Mouse (Mus musculus) heart, embryonic 12.5 days (tissue): ENCODE data around the gene Zfp277. TPM values are rescaled to one million over a fixed set of nuclear protein-coding genes. Genes with fewer than 3 reads are reported as not detected.

Source experiments
- ATAC-seq: fragments of 200-750 bp; cut with Nextera tagmentation; 2 replicates; pipeline ENCODE4 v1.8.0; 2017; ENCODE audit warnings: moderate TSS enrichment, moderate library complexity; ENCODE audit not compliant: insufficient number of reproducible peaks, low FRiP score
- H3K27ac ChIP-seq: fragments of 300-500 bp; sonication (generic); 2 replicates; pipeline ENCODE4 v1.5.1; 2016; ENCODE audit warnings: mild to moderate bottlenecking, moderate library complexity; ENCODE audit not compliant: poor library complexity, severe bottlenecking
- H3K27me3 ChIP-seq: fragments of 300-500 bp; sonication (generic); replicated peaks from 2 replicates; pipeline ENCODE4 v1.6.1; 2016; ENCODE audit warnings: mild to moderate bottlenecking, moderate library complexity
- H3K36me3 ChIP-seq: fragments of 300-500 bp; sonication (generic); 2 replicates; pipeline ENCODE4 v1.6.1; 2016; ENCODE audit warnings: mild to moderate bottlenecking, moderate library complexity
- H3K4me1 ChIP-seq: fragments of 300-500 bp; sonication (generic); replicated peaks from 2 replicates; pipeline ENCODE4 v1.6.1; 2016; ENCODE audit warnings: mild to moderate bottlenecking
- H3K4me2 ChIP-seq: fragments of 300-500 bp; sonication (generic); 2 replicates; pipeline ENCODE4 v1.6.1; 2016; ENCODE audit warnings: mild to moderate bottlenecking, moderate library complexity
- H3K4me3 ChIP-seq: fragments of 300-500 bp; sonication (generic); 2 replicates; pipeline ENCODE4 v1.5.1; 2016; ENCODE audit warnings: mild to moderate bottlenecking
- H3K9ac ChIP-seq: fragments of 300-500 bp; sonication (generic); 2 replicates; pipeline ENCODE4 v1.6.1; 2016; ENCODE audit warnings: mild to moderate bottlenecking, moderate library complexity
- H3K9me3 ChIP-seq: fragments of 300-500 bp; sonication (generic); replicated peaks from 2 replicates; pipeline ENCODE4 v1.6.1; 2016; ENCODE audit warnings: mild to moderate bottlenecking, moderate library complexity
- WGBS: fragments of 180-500 bp; shearing (Covaris S2); methylation state at CpG from one replicate; pipeline ENCODE4 v1.1.7; 2016; 5-methylcytosine and 5-hydroxymethylcytosine counted together
- polyA plus RNA-seq: library from polyadenylated mRNA; unstranded; fragments of >200 nt; fragmentation: Nextera tagmentation; extraction: Ambion mirVana; gene quantifications from 2 replicates; pipeline ENCODE4 v1.2.1, GENCODE M21; 2016

Gene Zfp277
- polyA plus RNA-seq, 1 experiment from 2014 or later, result 25.6 TPM

DNA sequence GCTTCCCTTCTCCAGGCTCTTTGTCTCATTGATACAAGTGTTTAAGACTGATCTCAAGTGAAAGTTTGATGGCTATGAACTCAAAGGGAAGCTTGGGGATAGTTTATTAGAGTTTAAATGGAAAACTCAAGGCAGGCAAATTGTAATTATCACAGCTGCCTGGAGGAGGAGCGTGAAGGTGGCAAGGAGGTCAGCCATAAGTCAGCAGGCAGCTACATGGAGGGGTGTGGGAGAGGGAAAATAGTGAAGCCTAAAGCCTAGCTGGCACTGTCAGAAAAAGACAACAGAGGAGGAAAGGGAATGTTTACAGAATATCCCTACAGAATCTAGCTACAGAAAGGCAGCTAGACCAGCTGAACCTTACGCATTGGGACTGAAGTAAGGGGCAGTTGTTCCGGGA, 52.8 kb downstream of the Zfp277 start:
- no peak overlapping the region for H3K4me3 ChIP-seq
- H3K27ac ChIP-seq, result no peak overlapping the region
- no peak for ATAC-seq
- peaks cover 4% of the 10 kb centered on the region; the same call in 1 of the 2 replicates for H3K4me1 ChIP-seq
- H3K27me3 ChIP-seq, result no peaks in the 10 kb centered on the region
- peaks cover 3% of the 10 kb centered on the region; the same call in 1 of the 2 replicates for H3K36me3 ChIP-seq
- no peak overlapping the region for H3K9ac ChIP-seq
- 79% methylated on average over 3 of the region's 3 CpGs for WGBS
- H3K4me2 ChIP-seq, result no peak overlapping the region
- H3K9me3 ChIP-seq, result 0 out of 2 replicates have a peak, but pooled peaks cover 2% of the 10 kb centered on the region

DNA sequence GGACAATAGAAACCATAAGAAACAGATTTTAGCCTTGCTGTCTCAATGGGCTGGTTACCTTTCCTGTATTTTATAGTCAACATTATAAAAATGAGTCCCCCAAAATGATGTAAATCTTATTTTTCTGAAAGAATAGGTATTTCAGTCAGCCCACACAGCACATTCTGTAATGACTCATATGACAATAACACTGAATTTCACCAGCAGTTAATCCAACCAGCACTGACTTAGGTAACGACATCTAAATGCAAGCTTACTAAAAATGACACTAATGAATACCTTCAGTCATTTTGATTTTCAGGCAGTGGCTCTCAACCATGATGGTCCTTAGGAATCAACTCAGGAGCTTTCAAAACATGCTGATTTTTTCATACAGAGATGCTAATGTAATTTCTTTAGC, 54.4 kb downstream of the Zfp277 start:
- no peak overlapping the region for H3K4me3 ChIP-seq
- no peak overlapping the region for H3K9ac ChIP-seq
- H3K9me3 ChIP-seq, result no peaks in the 10 kb centered on the region
- WGBS, result 91% methylated on average over 1 of the region's 1 CpGs
- ATAC-seq, result no peak
- no peaks in the 10 kb centered on the region for H3K36me3 ChIP-seq
- H3K4me1 ChIP-seq, result peaks cover 4% of the 10 kb centered on the region
- H3K27me3 ChIP-seq, result no peaks in the 10 kb centered on the region
- no peak overlapping the region for H3K27ac ChIP-seq
- no peak overlapping the region for H3K4me2 ChIP-seq

DNA sequence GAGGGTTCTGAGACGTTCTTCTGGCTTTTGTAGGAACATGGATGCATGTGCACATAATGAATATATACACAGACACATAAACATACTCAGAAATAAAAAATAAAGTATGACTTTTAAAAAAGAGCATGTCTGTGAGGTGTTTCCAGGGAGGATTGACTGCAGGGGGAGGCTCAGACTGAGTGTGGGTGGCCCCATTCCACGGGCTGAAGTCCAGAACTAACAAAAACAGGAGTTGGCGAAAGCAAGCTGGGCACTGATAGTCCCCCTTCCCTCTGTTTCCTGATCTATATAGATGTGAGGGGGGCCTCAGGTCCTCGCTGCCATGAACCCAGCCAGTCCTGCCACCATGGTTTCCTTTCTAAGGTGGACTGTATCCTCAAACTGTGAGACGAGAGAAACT, 57.9 kb downstream of the Zfp277 start:
- 67% methylated on average over 5 of the region's 5 CpGs for WGBS
- Histone ChIP-seq H3K4me1 (peaks cover 7% of the 10 kb centered on the region), H3K27me3 (no peaks in the 10 kb centered on the region), H3K27ac (no peak overlapping the region), H3K4me2 (no peak overlapping the region), H3K36me3 (no peaks in the 10 kb centered on the region), H3K9ac (no peak overlapping the region), H3K9me3 (no peaks in the 10 kb centered on the region), H3K4me3 (no peak overlapping the region)
- ATAC-seq, result no peak

DNA sequence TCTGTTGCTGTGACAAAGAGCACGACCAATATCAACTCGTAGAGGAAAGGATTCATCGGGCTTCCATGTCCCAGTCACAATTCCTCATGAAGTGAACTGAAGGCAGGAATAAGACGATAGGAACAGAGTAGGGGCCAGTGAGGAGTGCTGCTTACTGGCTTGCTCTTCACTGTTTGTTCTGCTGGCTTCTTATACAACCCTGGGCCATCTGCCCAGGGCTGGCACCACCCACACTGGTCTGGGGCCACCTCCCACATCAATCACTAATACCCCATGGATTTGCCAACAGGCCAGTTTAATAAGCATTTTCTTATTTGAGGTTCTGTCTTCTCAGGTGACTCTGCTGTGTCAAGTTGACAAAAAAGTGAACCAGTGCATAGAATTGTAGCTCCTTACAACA, 60.4 kb downstream of the Zfp277 start:
- Histone ChIP-seq H3K9me3 (no peaks in the 10 kb centered on the region), H3K9ac (no peak overlapping the region), H3K36me3 (no peaks in the 10 kb centered on the region), H3K4me1 (peaks cover 7% of the 10 kb centered on the region), H3K27ac (no peak overlapping the region), H3K27me3 (no peaks in the 10 kb centered on the region), H3K4me2 (no peak overlapping the region), H3K4me3 (no peak overlapping the region)
- ATAC-seq, result no peak
- WGBS, result 92% methylated on average over 4 of the region's 4 CpGs

DNA sequence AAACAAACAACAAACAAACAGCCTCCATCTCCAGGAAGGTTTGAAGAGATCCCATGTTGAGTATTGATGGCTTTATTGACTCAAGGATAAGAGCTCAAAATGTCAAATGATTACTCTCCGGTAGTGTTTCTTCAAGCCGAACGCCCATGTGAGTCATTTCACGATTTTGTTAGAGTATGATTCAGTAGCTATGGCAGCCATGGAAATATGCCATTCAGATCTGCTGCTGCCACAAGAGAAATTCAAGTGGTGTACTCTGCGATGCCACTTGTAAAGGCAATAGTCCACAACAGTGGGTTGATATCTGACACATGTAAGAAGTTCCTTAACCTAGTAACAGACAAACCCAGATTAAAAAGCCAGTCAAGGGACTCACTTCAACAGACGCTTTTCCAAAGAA, 62.0 kb downstream of the Zfp277 start:
- Histone ChIP-seq H3K27ac (no peak overlapping the region), H3K4me2 (no peak overlapping the region), H3K36me3 (no peaks in the 10 kb centered on the region), H3K9me3 (no peaks in the 10 kb centered on the region), H3K4me3 (no peak overlapping the region), H3K27me3 (no peaks in the 10 kb centered on the region), H3K9ac (no peak overlapping the region), H3K4me1 (peaks cover 14% of the 10 kb centered on the region)
- no peak for ATAC-seq
- 63% methylated on average over 6 of the region's 6 CpGs for WGBS

DNA sequence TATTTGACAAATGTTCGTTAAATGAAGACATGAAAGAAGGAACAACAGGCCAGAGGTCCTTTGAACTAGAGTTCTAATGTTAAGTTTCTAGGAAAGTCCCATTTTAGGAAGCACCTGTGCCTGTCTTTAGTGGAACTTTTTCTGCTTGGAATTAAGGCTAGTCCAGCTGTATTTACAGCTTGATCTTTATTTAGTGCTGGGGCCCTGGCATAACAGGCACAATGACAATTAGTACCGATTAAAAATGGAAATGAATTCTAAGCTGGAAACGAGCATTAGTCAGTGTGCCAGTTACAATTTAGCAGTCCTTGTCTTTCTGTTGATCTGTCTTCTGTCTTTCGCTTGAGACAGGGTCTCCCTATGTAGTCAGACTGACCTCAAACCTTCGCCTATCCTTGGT, 63.2 kb downstream of the Zfp277 start:
- Histone ChIP-seq H3K4me2 (no peak overlapping the region), H3K9ac (no peak overlapping the region), H3K9me3 (no peaks in the 10 kb centered on the region), H3K36me3 (no peaks in the 10 kb centered on the region), H3K4me3 (no peak overlapping the region), H3K4me1 (peaks cover 15% of the 10 kb centered on the region), H3K27ac (no peak overlapping the region), H3K27me3 (no peaks in the 10 kb centered on the region)
- 84% methylated on average over 5 of the region's 5 CpGs for WGBS
- no peak for ATAC-seq

DNA sequence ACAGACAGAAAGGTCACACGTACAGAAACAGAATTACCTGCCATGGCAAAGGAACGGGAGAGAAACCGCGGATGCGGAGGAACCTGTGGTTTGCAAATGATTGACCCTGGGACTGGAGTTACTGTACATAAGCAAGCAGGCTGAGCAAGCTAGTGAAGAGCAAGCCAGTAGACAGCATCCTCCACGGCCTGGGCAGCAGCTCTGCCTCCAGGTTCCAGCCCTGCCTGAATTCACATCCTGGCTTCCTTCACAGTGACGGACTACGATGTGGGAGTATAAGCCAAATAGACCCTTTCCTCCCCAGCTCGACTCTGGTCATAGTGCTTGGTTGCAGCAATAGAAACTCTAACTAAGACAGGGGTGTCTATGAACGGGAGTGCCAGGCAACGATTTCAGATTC, 63.9 kb downstream of the Zfp277 start:
- no peak overlapping the region for H3K9ac ChIP-seq
- no peak overlapping the region for H3K27ac ChIP-seq
- ATAC-seq, result no peak
- WGBS, result 87% methylated on average over 11 of the region's 11 CpGs
- no peaks in the 10 kb centered on the region for H3K36me3 ChIP-seq
- H3K4me3 ChIP-seq, result no peak overlapping the region
- H3K27me3 ChIP-seq, result no peaks in the 10 kb centered on the region
- H3K4me2 ChIP-seq, result no peak overlapping the region
- peaks cover 15% of the 10 kb centered on the region for H3K4me1 ChIP-seq
- no peaks in the 10 kb centered on the region for H3K9me3 ChIP-seq

DNA sequence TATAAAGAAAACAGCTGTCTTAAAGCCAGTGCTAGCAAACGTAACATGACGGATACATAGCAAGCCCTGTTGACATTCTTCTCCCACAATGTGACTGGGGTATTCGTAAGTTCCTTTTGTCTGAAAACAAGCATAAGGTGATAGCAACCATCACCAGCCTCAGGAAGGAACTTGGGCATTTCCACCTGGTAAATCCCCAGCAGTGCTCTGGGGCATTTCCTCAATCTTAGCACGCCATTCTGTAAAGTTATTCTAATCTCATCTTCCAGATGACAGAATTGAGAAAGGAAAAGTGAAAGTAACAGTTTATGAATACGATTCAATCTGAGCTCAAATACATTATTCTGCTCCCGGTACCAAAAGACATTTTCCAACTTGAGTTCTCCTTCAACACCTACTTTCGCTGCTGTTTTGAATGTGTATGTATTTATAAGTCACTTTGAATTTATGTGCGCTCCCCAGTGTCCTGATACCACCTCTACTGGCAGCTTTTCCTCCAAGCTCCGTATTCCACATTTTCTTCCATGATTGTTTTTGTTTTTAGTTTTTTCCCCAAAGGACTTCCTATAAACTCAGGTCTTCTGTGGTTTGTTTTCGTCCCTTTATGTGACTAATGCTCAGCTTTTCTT, 64.4 kb downstream of the Zfp277 start:
- no peak overlapping the region for H3K27ac ChIP-seq
- H3K9ac ChIP-seq, result no peak overlapping the region
- H3K4me3 ChIP-seq, result no peak overlapping the region
- ATAC-seq, result no peak
- peaks cover 15% of the 10 kb centered on the region for H3K4me1 ChIP-seq
- no peaks in the 10 kb centered on the region for H3K36me3 ChIP-seq
- no peak overlapping the region for H3K4me2 ChIP-seq
- H3K27me3 ChIP-seq, result no peaks in the 10 kb centered on the region
- H3K9me3 ChIP-seq, result no peaks in the 10 kb centered on the region
- WGBS, result 87% methylated on average over 10 of the region's 10 CpGs

DNA sequence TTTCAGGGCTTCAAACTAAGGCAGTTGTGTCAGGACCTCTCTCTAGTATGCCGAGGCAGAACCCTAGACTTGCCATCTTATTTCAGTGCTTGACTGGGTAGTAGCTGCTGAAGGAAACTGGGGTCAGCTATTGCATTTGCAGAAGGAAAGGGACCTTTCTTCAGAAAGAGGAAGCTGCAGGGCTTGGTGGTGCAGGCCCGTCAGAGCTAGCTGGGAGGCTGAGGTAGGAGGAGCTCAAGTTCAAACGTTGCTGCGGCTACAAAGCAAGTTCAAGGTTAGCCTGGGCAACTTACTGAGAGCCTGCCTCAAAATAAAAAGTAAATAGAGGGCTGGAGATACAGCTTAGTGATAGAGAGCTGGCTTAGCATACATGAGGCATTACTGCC, 66.2 kb downstream of the Zfp277 start:
- Histone ChIP-seq H3K9me3 (no peaks in the 10 kb centered on the region), H3K27ac (no peak overlapping the region), H3K27me3 (no peaks in the 10 kb centered on the region), H3K4me1 (peaks cover 13% of the 10 kb centered on the region), H3K9ac (no peak overlapping the region), H3K4me3 (no peak overlapping the region), H3K36me3 (no peaks in the 10 kb centered on the region), H3K4me2 (no peak overlapping the region)
- no peak for ATAC-seq
- WGBS, result 83% methylated on average over 4 of the region's 4 CpGs

DNA sequence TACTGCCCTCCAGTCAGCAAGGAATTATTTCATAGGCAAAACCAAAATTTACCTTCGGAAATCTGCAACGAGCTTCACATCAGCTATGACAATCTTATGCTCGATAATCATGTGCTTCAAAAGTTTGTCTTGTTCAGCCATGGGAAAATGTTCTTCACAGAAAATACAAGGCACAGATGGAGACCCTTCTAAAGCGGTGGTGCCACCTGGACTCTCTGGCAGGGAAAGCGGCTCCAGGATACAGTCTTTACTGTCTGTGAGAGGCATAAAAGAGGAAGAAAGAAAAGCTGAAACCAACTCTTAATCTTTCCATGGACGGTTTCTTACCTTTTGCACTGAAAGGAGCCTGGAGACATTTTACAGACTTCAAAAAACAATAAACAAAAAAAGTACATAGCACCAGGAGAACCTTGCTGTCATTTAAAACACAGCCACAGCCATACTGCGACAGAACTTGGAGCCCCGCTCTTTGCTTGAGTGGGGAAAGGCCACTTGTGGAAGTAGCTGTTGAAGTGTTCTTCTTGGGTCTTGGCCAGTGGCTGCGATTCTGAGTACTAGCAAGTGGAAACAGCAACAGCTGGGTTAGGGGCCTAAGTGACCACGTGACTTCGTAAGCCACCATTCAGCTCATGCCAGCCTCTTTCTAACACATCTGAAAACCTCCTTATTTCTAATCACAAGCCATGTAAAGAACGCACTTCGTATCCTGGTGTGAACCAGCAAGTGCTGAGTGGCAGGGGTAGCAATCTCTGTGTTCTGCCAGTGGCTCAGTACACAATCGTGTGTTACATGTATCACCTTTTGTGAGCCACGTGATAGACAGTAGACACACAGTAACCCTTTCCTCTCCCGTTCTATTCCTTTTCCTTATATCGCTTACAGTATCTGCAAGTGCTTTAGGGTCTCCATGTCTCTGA, 66.8 kb downstream of the Zfp277 start:
- no peaks in the 10 kb centered on the region for H3K36me3 ChIP-seq
- no peak overlapping the region for H3K4me2 ChIP-seq
- ATAC-seq, result no peak
- no peaks in the 10 kb centered on the region for H3K27me3 ChIP-seq
- H3K27ac ChIP-seq, result no peak overlapping the region
- H3K4me3 ChIP-seq, result no peak overlapping the region
- no peak overlapping the region for H3K9ac ChIP-seq
- no peaks in the 10 kb centered on the region for H3K9me3 ChIP-seq
- WGBS, result 73% methylated on average over 17 of the region's 17 CpGs
- peaks cover 8% of the 10 kb centered on the region; the same call in 1 of the 2 replicates for H3K4me1 ChIP-seq

DNA sequence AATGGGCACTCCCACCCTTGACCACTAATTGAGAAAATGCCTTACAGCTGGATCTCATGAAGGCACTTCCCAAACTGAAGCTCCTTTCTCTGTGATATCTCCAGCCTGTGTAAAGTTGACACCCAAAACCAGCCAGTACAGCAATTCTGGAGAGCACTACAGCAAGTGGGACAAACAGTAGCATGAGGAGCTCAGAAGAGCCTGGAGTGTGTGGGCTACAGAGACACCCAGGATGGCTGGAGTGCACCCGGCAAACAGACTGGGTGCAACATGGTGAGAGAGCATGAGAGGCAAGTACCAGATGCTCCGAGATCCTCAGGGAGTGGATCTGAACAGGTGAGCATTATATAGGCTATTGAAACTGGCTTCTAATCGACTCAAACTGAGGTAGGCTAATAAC, 93.8 kb downstream of the Zfp277 start:
- no peak for ATAC-seq
- Histone ChIP-seq H3K27ac (no peak overlapping the region), H3K4me3 (no peak overlapping the region), H3K4me2 (no peak overlapping the region), H3K9ac (no peak overlapping the region), H3K9me3 (no peaks in the 10 kb centered on the region), H3K36me3 (no peaks in the 10 kb centered on the region), H3K27me3 (no peaks in the 10 kb centered on the region), H3K4me1 (no peaks in the 10 kb centered on the region)
- 82% methylated on average over 3 of the region's 3 CpGs for WGBS
